Mouse (Mus musculus): Measurements from ENCODE around the gene B4galnt2. TPM values are rescaled to one million over a fixed set of nuclear protein-coding genes. Genes with fewer than 3 reads are reported as not detected.
A peak's percentile ranks its signal among the peaks of the same experiment; 100 is the strongest.
"Not testable (repeated sequence)": the region's sequence is repeated elsewhere in the genome, so short reads cannot be mapped to it uniquely, and the experiment has no call there.

The B4galnt2 gene
- not detected for total RNA-seq (2021)
- long read RNA-seq, experiment 1, partial matches to known transcripts = 0 of 10 reads
- long read RNA-seq, experiment 1, other reads (novel, unspliced or antisense) = 10 of 10 reads
- long read RNA-seq, experiment 2, partial matches to known transcripts = 0 of 14 reads
- long read RNA-seq, experiment 2, other reads (novel, unspliced or antisense) = 14 of 14 reads

- Histone ChIP-seq H3K27ac (no peak within 1 kb of the TSS), H3K4me3 (no peak within 1 kb of the TSS)
- TF ChIP-seq CTCF (conservative IDR thresholded peaks at IDR 0.05) = no peak
- DNase-seq (ENCODE audit: low spot score in 2 of 2) = no peak
Measured at GRCm38 (mm10) chr11:95914571-95914991, at the start of gene B4galnt2. Gene B4galnt2, minus strand, starts transcription at chr11:95914891.

GRCm38 (mm10) chr11:95963304-95963703, 48.6 kb upstream of the B4galnt2 start:
- no peak for DNase-seq (ENCODE audit: low spot score in 2 of 2)
- no peak for TF ChIP-seq CTCF (conservative IDR thresholded peaks at IDR 0.05)
- no peak overlapping the region for H3K4me3 ChIP-seq
- H3K27ac ChIP-seq = no peak overlapping the region

GRCm38 (mm10) chr11:95959152-95959551, 44.5 kb upstream of the B4galnt2 start:
- peak; percentile 54 for TF ChIP-seq CTCF (conservative IDR thresholded peaks at IDR 0.05)
- H3K4me3 ChIP-seq = no peak overlapping the region
- H3K27ac ChIP-seq = no peak overlapping the region
- no peak for DNase-seq (ENCODE audit: low spot score in 2 of 2)

GRCm38 (mm10) chr11:95958251-95958650, 43.6 kb upstream of the B4galnt2 start:
- DNase-seq (ENCODE audit: low spot score in 2 of 2) = no peak
- Histone ChIP-seq H3K4me3 (no peak overlapping the region), H3K27ac (no peak overlapping the region)
- TF ChIP-seq CTCF (conservative IDR thresholded peaks at IDR 0.05) = no peak

- Histone ChIP-seq H3K4me3 (peak overlapping the region; percentile 28), H3K27ac (no peak overlapping the region)
- peak in 1 of 2 experiments; percentile 9 for DNase-seq (ENCODE audit: low spot score in 2 of 2)
- TF ChIP-seq CTCF (conservative IDR thresholded peaks at IDR 0.05) = peak; percentile 61
Measured at GRCm38 (mm10) chr11:95957407-95957806, 42.7 kb upstream of the B4galnt2 start.

- DNase-seq (ENCODE audit: low spot score in 2 of 2) = no peak
- TF ChIP-seq CTCF (conservative IDR thresholded peaks at IDR 0.05) = no peak
- no peak overlapping the region for H3K4me3 ChIP-seq
- H3K27ac ChIP-seq = no peak overlapping the region
Measured at GRCm38 (mm10) chr11:95953313-95953712, 38.6 kb upstream of the B4galnt2 start.

- Histone ChIP-seq H3K4me3 (no peak overlapping the region), H3K27ac (no peak overlapping the region)
- no peak for DNase-seq (ENCODE audit: low spot score in 2 of 2)
- TF ChIP-seq CTCF (conservative IDR thresholded peaks at IDR 0.05) = no peak
Measured at GRCm38 (mm10) chr11:95945838-95946472, 31.3 kb upstream of the B4galnt2 start.

- 0 out of 2 replicates have a peak, but pooled peaks have one; percentile 15 for TF ChIP-seq CTCF (conservative IDR thresholded peaks at IDR 0.05)
- no peak overlapping the region for H3K4me3 ChIP-seq
- H3K27ac ChIP-seq = no peak overlapping the region
- DNase-seq (ENCODE audit: low spot score in 2 of 2) = no peak
Measured at GRCm38 (mm10) chr11:95939828-95940507, 25.3 kb upstream of the B4galnt2 start.

- TF ChIP-seq CTCF (conservative IDR thresholded peaks at IDR 0.05) = no peak
- DNase-seq (ENCODE audit: low spot score in 2 of 2) = no peak
- H3K4me3 ChIP-seq = no peak overlapping the region
- H3K27ac ChIP-seq = no peak overlapping the region
Measured at GRCm38 (mm10) chr11:95936409-95936808, 21.7 kb upstream of the B4galnt2 start.

GRCm38 (mm10) chr11:95932168-95932567, 17.5 kb upstream of the B4galnt2 start:
- not testable (repeated sequence) for H3K4me3 ChIP-seq; H3K27ac ChIP-seq; DNase-seq (ENCODE audit: low spot score in 2 of 2)

- DNase-seq (ENCODE audit: low spot score in 2 of 2) = no peak
- Histone ChIP-seq H3K4me3 (no peak overlapping the region), H3K27ac (no peak overlapping the region)
- peak; percentile 31 for TF ChIP-seq CTCF (conservative IDR thresholded peaks at IDR 0.05)
Measured at GRCm38 (mm10) chr11:95926398-95926797, 11.7 kb upstream of the B4galnt2 start.

- Histone ChIP-seq H3K4me3 (no peak overlapping the region), H3K27ac (no peak overlapping the region)
- TF ChIP-seq CTCF (conservative IDR thresholded peaks at IDR 0.05) = no peak
- DNase-seq (ENCODE audit: low spot score in 2 of 2) = no peak
Measured at GRCm38 (mm10) chr11:95925976-95926375, 11.3 kb upstream of the B4galnt2 start.

- no peak overlapping the region for H3K4me3 ChIP-seq
- H3K27ac ChIP-seq = no peak overlapping the region
- TF ChIP-seq CTCF (conservative IDR thresholded peaks at IDR 0.05) = no peak
- no peak for DNase-seq (ENCODE audit: low spot score in 2 of 2)
Measured at GRCm38 (mm10) chr11:95924215-95924614, 9.5 kb upstream of the B4galnt2 start.

- H3K27ac ChIP-seq; DNase-seq (ENCODE audit: low spot score in 2 of 2); H3K4me3 ChIP-seq: not testable (repeated sequence)
Measured at GRCm38 (mm10) chr11:95923477-95923876, 8.8 kb upstream of the B4galnt2 start.

Data from layer of hippocampus, adult 2 months (tissue).